Mouse (Mus musculus) cerebellum, adult 9-11 months (tissue): ENCODE results near the gene Olfr557.
A peak's percentile ranks its signal among the peaks of the same experiment; 100 is the strongest.

Experiments
- DNase-seq: peaks from one replicate; pipeline ENCODE4 v3.0.0; 2022

The Olfr557 gene

DNA sequence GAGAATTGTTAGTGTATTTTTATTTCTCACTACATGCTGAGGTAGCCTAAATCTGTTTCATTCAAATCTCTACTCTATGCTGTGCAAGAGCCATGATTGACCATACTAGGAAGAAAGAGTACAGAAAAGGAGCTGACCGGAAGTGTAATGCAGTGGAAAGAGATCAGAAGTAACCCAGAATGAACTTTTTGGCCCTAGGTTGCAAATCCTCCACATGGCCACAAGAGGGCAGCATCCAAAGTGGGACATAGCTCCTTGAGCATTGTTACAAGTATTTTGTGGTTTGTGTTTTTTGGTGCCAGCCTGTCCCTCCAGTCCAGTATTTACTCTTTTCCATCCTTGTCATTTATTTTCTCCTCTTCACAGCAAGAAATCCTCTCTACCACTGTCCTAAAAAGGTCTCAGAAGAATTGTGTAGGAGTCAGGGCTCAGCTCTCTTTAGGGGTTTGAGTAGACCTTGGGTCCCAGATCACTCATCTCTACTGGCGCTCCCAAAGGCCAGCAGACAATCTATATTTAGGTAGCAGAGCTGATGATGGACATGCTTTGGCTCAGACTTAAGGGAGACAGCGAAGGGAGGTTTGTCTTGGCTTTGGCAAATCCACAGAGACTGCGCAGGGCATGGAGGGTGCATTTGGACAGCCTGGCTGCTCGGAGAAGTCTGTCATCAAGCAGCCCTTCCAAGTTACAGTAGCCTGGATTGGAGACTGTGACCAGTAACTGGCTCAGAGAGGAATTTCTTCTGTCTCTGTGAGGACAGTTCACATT, at the start of gene Olfr557:
Gene Olfr557 (plus strand): TSS at position 553 of the 768 bp plus-strand sequence.
- no peak for DNase-seq

- DNase-seq: no peak
These were observed 37.2 kb upstream of the Olfr557 start, which contains the start of gene Olfr555 for GRCm38 (mm10) chr7:102658523-102658922. TSS of gene Olfr555 (plus strand) at chr7:102658823.

DNA sequence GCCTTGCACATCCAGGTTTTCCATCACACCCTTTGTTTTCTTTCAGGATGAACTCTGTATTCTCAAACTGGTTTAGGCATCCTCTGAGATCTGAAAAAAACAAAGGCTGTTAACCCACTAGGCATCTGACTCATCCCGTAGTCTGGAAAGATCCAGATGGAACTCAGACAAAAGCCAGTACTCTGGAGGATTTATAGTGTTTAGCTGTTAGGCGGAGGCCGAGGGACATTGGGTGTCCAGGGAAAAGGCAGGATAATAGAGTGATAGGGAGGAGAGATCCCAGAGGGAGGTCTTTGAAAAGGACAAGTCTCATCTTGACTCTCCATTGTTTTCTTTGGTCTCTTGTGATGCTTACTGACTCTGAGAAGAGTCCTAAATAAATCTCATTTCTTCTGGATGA, 31.1 kb upstream of the Olfr557 start, which contains the start of gene Olfr556:
Gene Olfr556 (plus strand): TSS at position 301 of the 400 bp plus-strand sequence.
- DNase-seq: no peak

DNA sequence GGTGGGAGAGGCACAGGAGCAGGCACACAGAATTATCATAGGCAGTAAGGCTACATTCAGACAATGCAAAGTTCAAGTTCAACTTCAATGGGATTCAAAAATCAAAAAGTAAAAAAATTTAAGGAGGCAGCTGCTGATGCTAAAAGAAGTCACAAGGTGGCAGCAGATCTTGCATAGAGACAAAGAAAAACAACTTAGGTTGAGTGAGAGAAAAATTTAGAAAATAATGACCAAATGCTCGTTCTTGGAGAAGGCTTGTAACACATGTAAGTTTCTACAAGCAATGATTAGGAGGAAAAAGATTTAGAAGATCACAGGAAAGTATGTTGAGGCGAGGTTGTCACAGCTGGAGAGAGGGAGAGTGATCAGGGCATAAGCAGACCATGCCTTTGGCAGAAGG, 30.3 kb upstream of the Olfr557 start:
- no peak for DNase-seq

DNA sequence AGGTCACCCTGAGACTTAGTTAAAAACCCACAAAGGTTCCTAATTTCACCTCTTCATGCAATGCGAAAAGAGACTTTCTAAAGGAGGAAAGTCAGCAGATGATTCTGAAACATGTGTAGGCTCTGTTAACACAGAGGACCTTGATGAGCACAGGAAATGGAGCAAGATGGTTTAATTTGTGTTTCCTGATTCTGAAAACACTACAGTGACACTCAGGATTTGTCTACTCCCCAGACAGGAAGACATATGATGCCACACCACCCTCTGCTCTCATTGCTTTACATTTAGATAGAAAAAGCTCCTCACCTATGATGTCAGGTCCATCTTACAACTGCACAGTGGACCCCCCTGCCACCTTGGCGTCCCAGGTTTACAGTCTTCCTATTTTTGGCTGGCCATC, 19.5 kb upstream of the Olfr557 start:
- DNase-seq: no peak

DNA sequence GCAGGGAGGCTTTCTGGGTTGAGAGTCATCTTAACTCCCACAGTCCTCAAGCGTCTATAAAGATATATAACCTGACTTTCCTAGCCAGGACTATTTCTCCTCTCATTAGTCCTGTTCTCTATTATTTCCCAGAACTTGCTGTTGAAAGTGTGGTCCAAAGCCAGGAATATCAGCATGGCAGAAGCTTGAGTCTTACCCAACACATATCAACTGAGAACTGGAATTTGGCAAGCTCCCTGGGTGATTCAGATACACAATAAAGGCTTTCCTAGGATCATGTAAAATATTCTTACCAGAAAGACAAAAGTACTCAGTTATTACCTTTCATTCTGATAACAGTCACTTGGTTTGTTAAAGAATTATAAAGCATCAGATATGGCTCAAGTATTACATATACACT, 13.8 kb upstream of the Olfr557 start:
- DNase-seq: no peak

DNA sequence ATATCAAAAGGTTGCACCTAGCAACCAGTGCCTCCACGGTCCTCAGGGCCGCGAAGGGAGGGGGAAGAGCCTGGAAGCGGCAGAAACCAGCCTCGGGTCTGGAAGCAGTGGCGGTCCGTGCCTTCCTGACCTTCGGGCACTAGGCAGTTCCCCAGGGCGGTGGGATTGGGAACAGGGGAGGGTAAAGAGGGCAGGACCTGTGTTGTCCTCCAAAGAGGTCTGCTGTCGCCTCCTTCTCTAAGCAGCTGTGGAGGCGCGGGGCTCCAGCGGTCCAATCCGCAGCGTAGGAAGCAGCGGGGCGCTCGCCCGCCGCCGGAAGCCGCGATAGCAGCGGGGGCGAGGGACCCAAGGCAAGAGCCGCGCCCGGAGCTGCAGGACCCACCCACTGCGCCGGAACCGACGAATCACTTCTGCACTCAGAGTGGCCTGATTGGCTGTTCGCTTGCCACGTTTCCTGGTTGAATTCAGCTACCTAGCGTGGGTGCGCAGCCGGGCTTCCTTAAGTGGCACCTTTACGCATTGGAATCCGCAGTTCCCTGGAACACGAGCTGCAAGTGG, 8.7 kb upstream of the Olfr557 start, which contains the start of gene Trim68:
Gene Trim68 (minus strand): TSS at position 384 of the 558 bp plus-strand sequence.
- DNase-seq: peak; percentile 59

GRCm38 (mm10) chr7:102698461-102698860, 2.8 kb downstream of the Olfr557 start:
- DNase-seq: peak; percentile 56

DNA sequence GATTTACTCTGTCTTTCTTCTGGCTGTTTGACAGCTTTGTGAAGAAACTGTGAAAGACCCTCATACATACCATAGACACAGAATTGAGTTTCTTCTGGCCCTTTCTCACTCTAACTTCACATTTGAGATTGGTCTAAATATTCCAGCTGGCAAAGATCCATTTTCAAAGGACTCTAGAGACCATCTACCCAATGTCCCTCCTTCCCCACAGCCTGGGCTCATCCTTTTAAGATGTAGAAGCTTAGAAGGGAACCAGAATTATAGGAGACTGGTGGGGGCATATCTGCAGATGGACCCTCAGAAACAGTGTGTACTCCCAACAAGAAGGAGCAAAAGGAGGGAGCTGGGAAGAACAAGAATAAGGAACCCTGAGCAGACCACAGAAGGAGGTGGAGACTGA, 6.2 kb downstream of the Olfr557 start, which contains the start of gene Olfr558:
Gene Olfr558 (plus strand): TSS at position 301 of the 400 bp plus-strand sequence.
- DNase-seq: no peak

GRCm38 (mm10) chr7:102718970-102719369, 23.3 kb downstream of the Olfr557 start, which contains the start of gene Olfr33:
TSS of gene Olfr33 (minus strand) at chr7:102719070.
- DNase-seq: no peak

DNA sequence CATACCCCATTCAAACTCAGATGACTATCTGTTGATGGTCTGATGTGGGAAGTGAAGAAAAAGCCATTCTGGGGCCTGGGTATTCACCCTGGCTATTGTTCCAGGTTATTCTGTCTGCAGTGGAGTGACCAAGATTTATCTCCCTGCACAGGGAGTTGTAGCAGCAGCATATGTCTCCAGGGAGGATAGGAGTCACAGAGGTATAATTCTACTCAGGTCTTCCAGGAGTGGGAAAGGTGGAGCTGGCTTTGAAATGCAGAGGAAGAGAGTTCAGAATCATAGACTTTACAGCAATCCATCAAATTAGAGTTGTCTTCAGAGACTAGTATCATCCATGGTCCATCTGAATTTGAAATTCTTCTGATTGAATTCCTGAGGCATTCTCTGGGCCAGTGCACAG, 31.7 kb downstream of the Olfr557 start, which contains the start of gene Olfr559:
Gene Olfr559 (minus strand): TSS at position 101 of the 400 bp plus-strand sequence.
- no peak for DNase-seq

DNA sequence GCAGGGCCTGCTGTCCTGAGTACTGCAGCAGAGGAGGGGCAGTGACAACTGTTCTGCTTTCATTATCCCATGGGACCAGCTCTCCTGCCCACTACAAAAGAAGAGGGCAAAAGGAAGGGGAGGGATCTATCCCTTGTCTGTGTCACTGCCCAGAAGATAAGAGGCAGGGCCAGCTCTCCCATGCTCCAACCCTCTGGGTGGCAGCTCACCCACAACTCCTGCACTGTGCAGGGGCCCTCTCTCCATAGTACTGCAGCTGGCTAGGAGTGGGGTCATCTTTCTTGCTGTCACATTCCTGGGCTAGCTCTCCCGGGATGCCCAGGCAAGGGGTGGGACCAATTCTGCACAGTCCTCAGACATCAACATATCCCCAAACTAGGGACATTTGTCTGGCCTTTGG, 38.1 kb downstream of the Olfr557 start:
- no peak for DNase-seq

DNA sequence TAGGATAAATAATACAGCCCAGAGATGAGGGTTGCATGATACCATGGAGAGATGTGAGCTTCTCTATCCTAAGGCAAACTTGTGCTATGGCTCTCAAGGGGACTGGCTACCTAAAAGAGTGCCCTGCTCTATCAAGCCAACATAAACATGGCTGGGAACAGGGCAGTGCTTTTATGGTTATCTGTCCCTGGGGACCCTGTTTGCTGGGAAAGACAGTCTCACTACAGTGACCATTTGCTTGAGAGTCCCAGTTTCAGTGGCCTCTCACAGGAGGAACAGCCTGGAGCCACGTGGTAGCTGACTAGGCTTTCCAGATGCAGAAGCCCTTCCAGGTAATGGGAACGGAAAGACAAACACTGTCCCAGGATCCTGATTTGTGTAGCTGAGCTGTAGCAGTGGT, 42.0 kb downstream of the Olfr557 start:
- DNase-seq: no peak
